Mouse (Mus musculus): ENCODE results near the gene Gtpbp1. TPM values are rescaled to one million over a fixed set of nuclear protein-coding genes. Genes with fewer than 3 reads are reported as not detected.

The Gtpbp1 gene
- polyA plus RNA-seq, 1 experiment from 2014 or later = 28.2 TPM

GRCm38 (mm10) chr15:79763601-79764246, 73.1 kb downstream of the Gtpbp1 start:
- WGBS = 82% methylated on average over 7 of the region's 7 CpGs
- no peak overlapping the region for H3K4me2 ChIP-seq
- no peak overlapping the region for H3K4me3 ChIP-seq (replicated peaks)
- H3K9ac ChIP-seq = no peak overlapping the region
- peaks cover 5% of the 10 kb centered on the region; the same call in 1 of the 2 replicates for H3K4me1 ChIP-seq
- H3K9me3 ChIP-seq = no peaks in the 10 kb centered on the region
- no peaks in the 10 kb centered on the region for H3K27me3 ChIP-seq (replicated peaks)
- peaks cover 5% of the 10 kb centered on the region for H3K36me3 ChIP-seq
- no peak overlapping the region for H3K27ac ChIP-seq
- ATAC-seq (ENCODE audit: insufficient read depth, low FRiP score, low read depth) = 0 out of 2 replicates have a peak, but pooled peaks have one; percentile 4

DNA sequence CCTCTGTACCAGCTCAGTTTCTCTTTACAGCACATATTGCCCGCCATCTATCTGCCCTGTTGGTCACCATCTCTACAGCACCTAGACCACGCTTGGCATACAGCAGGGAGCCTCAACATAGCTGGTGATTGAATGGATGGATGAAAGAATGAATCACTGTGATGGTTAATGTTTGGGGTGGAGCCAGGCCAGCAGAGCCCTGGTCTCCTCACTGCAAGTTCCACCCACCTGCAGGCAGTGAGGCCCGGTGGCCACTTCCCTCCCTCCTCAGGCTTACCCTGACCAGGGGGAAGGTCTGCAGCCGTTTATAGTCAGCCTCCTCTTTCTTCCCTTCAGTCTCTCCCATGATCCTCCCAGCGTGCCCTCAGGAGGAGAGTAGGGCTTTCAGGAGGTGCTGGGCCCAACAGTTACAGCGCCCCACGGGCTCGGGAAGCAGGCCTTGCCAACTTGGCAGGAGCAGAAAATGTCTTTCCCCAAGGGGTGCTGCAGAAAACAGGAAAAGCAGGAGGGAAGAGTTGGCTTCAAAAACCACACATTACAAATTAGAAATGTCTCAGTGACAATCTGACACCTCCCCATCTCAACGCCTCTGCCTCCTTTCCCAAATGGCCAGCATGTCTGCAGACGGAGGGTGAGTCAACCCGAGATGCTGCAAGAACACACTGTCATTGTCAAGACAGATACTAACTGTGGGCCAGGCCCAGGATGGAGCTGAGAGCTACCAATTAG, 74.1 kb downstream of the Gtpbp1 start:
- Histone ChIP-seq H3K27me3 (replicated peaks) (no peaks in the 10 kb centered on the region), H3K9me3 (no peaks in the 10 kb centered on the region)

DNA sequence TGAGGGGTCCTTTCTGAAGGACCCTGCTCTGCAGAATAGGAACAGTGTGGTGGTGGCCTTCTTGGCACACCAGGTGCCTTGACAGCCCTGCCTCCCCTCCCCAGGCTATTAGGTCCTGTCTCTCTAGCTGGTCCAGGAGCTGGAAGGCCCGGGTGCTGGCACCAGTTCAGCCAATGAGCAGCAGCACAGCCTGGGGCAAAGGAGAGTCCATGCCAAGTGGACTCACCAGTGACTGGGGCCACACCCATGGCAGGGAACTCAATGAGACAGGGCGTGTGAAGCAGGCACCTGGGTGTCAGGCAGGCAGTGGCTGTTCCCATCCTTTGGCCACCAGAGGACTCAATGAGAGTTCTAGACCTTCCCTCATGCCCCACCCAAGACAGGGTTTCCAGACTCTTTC, 74.7 kb downstream of the Gtpbp1 start:
- no peaks in the 10 kb centered on the region for H3K27me3 ChIP-seq (replicated peaks)
- no peaks in the 10 kb centered on the region for H3K9me3 ChIP-seq
- H3K36me3 ChIP-seq = peaks cover 5% of the 10 kb centered on the region
- no peak for ATAC-seq (ENCODE audit: insufficient read depth, low FRiP score, low read depth)
- no peak overlapping the region for H3K9ac ChIP-seq
- peaks cover 5% of the 10 kb centered on the region; the same call in 1 of the 2 replicates for H3K4me1 ChIP-seq
- 77% methylated on average over 2 of the region's 2 CpGs for WGBS
- no peak overlapping the region for H3K4me3 ChIP-seq (replicated peaks)
- H3K27ac ChIP-seq = no peak overlapping the region
- no peak overlapping the region for H3K4me2 ChIP-seq

More for the DNA sequence above, 74.1 kb downstream of the Gtpbp1 start:
- H3K36me3 ChIP-seq = peaks cover 5% of the 10 kb centered on the region
- ATAC-seq (ENCODE audit: insufficient read depth, low FRiP score, low read depth) = no peak
- H3K27ac ChIP-seq = no peak overlapping the region
- no peak overlapping the region for H3K4me2 ChIP-seq
- H3K9ac ChIP-seq = no peak overlapping the region
- 73% methylated on average over 11 of the region's 11 CpGs for WGBS
- H3K4me1 ChIP-seq = peaks cover 5% of the 10 kb centered on the region; the same call in 1 of the 2 replicates
- no peak overlapping the region for H3K4me3 ChIP-seq (replicated peaks)

GRCm38 (mm10) chr15:79766168-79766567, 75.5 kb downstream of the Gtpbp1 start:
- Histone ChIP-seq H3K27ac (no peak overlapping the region), H3K4me1 (peaks cover 12% of the 10 kb centered on the region; the same call in 1 of the 2 replicates), H3K9me3 (no peaks in the 10 kb centered on the region), H3K36me3 (peaks cover 5% of the 10 kb centered on the region), H3K27me3 (replicated peaks) (no peaks in the 10 kb centered on the region), H3K4me2 (no peak overlapping the region), H3K9ac (no peak overlapping the region), H3K4me3 (replicated peaks) (no peak overlapping the region)
- ATAC-seq (ENCODE audit: insufficient read depth, low FRiP score, low read depth) = no peak
- WGBS = 64% methylated on average over 9 of the region's 10 CpGs

GRCm38 (mm10) chr15:79766586-79767071, 76.0 kb downstream of the Gtpbp1 start:
- peaks cover 14% of the 10 kb centered on the region; the same call in 1 of the 2 replicates for H3K4me1 ChIP-seq
- no peak overlapping the region for H3K4me2 ChIP-seq
- ATAC-seq (ENCODE audit: insufficient read depth, low FRiP score, low read depth) = no peak
- peaks cover 5% of the 10 kb centered on the region for H3K36me3 ChIP-seq
- H3K27me3 ChIP-seq (replicated peaks) = no peaks in the 10 kb centered on the region
- 71% methylated on average over 10 of the region's 10 CpGs for WGBS
- no peaks in the 10 kb centered on the region for H3K9me3 ChIP-seq
- no peak overlapping the region for H3K27ac ChIP-seq
- no peak overlapping the region for H3K9ac ChIP-seq
- H3K4me3 ChIP-seq (replicated peaks) = no peak overlapping the region

DNA sequence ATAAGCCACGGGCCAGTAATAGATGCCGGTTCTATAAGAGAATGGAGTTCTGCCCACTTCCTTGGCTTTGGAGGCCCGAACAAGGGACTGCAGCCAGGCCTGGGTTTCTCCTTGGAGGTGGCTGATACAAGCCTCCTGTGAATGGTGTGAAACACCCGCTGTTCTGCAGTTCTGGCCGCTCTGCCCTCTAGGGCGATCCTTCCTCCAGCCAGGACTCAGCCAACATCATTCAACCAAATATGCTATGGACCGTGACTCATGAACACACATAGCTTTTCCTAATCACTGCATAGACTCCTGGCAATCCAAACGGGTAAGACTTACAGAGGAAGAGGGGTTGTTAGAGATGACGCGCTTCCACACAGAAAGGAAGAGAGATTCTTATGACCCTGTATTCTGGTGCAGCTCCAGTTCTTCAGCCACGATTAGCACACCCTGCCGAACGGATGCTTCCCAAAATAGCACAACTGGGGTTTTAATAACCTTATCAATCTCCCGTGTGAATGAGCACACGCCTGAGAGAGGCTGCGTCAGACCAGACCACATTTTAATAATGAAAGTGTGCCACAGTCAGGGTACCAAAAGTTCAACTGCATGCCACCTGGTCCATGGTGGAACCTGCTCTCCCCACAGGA, 76.8 kb downstream of the Gtpbp1 start:
- Histone ChIP-seq H3K9ac (no peak overlapping the region), H3K4me3 (replicated peaks) (no peak overlapping the region), H3K36me3 (peaks cover 5% of the 10 kb centered on the region), H3K27me3 (replicated peaks) (no peaks in the 10 kb centered on the region), H3K27ac (no peak overlapping the region), H3K9me3 (no peaks in the 10 kb centered on the region), H3K4me1 (peaks cover 14% of the 10 kb centered on the region; the same call in 1 of the 2 replicates), H3K4me2 (no peak overlapping the region)
- 75% methylated on average over 16 of the region's 16 CpGs for WGBS
- no peak for ATAC-seq (ENCODE audit: insufficient read depth, low FRiP score, low read depth)

DNA sequence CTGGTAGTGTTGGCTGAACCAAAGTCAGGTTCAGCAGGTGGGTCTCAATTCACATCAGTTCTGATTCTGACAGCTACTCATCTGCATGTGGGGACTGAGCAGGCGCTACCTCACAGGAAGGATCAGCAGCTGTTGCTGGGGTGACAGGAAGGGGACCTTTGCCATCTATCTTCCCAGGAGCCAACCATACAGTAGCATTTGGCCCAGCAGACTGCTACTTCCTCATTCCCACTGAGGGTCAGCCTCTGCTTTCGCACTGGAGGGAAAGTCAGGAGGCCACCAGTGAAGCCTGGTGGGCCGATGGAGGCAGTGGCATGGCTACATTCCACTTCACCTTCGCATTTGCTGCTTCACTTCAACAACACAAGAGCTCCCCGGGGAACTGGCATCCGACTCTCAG, 77.7 kb downstream of the Gtpbp1 start:
- Histone ChIP-seq H3K9ac (no peak overlapping the region), H3K9me3 (no peaks in the 10 kb centered on the region), H3K36me3 (peaks cover 3% of the 10 kb centered on the region; the same call in 1 of the 2 replicates), H3K4me1 (peaks cover 16% of the 10 kb centered on the region), H3K27me3 (replicated peaks) (no peaks in the 10 kb centered on the region), H3K27ac (no peak overlapping the region), H3K4me3 (replicated peaks) (no peak overlapping the region), H3K4me2 (no peak overlapping the region)
- ATAC-seq (ENCODE audit: insufficient read depth, low FRiP score, low read depth) = no peak
- WGBS = 66% methylated on average over 6 of the region's 6 CpGs

- no peaks in the 10 kb centered on the region for H3K27me3 ChIP-seq (replicated peaks)
- WGBS = 77% methylated on average over 21 of the region's 21 CpGs
Observed at GRCm38 (mm10) chr15:79770629-79771240, 80.1 kb downstream of the Gtpbp1 start.

More at GRCm38 (mm10) chr15:79770629-79771240, 80.1 kb downstream of the Gtpbp1 start:
- H3K4me2 ChIP-seq = no peak overlapping the region
- no peaks in the 10 kb centered on the region for H3K36me3 ChIP-seq
- no peak overlapping the region for H3K9ac ChIP-seq
- peaks cover 22% of the 10 kb centered on the region for H3K4me1 ChIP-seq
- no peak overlapping the region for H3K4me3 ChIP-seq (replicated peaks)
- no peaks in the 10 kb centered on the region for H3K9me3 ChIP-seq
- no peak for ATAC-seq (ENCODE audit: insufficient read depth, low FRiP score, low read depth)
- H3K27ac ChIP-seq = no peak overlapping the region

Other genes starting within 250 kb of the Gtpbp1 start
- 63.7 and 66.0 TPM in 2 replicates for gene Csnk1e, start 235.3 kb upstream of the Gtpbp1 start, polyA plus RNA-seq (2015; fragmentation: Nextera tagmentation; extraction: Ambion mirVana)
- gene Kcnj4, start 185.6 kb upstream of the Gtpbp1 start, polyA plus RNA-seq (2015; fragmentation: Nextera tagmentation; extraction: Ambion mirVana) = 0.05 TPM in 1 of 2 replicates, not detected in the other
- gene Kdelr3, start 174.4 kb upstream of the Gtpbp1 start, polyA plus RNA-seq (2015; fragmentation: Nextera tagmentation; extraction: Ambion mirVana) = 96.2 and 98.2 TPM in 2 replicates
- gene Ddx17, start 144.1 kb upstream of the Gtpbp1 start, polyA plus RNA-seq (2015; fragmentation: Nextera tagmentation; extraction: Ambion mirVana) = 48.5 and 51.4 TPM in 2 replicates
- gene Dmc1, start 85.7 kb upstream of the Gtpbp1 start, polyA plus RNA-seq (2015; fragmentation: Nextera tagmentation; extraction: Ambion mirVana) = 2.8 TPM in 2 replicates
- 1.3 and 1.4 TPM in 2 replicates for gene Fam227a, start 31.9 kb upstream of the Gtpbp1 start, polyA plus RNA-seq (2015; fragmentation: Nextera tagmentation; extraction: Ambion mirVana)
- 41.4 and 42.2 TPM in 2 replicates for gene Cby1, start 31.6 kb upstream of the Gtpbp1 start, polyA plus RNA-seq (2015; fragmentation: Nextera tagmentation; extraction: Ambion mirVana)
- 227 and 254 TPM in 2 replicates for gene Tomm22, start 20.0 kb upstream of the Gtpbp1 start, polyA plus RNA-seq (2015; fragmentation: Nextera tagmentation; extraction: Ambion mirVana)
- gene Josd1, start 2.9 kb upstream of the Gtpbp1 start, polyA plus RNA-seq (2015; fragmentation: Nextera tagmentation; extraction: Ambion mirVana) = 21.2 and 22.0 TPM in 2 replicates
- 4.9 and 5.1 TPM in 2 replicates for gene Sun2, start 51.7 kb downstream of the Gtpbp1 start, polyA plus RNA-seq (2015; fragmentation: Nextera tagmentation; extraction: Ambion mirVana)
- gene Dnal4, start 87.0 kb downstream of the Gtpbp1 start, polyA plus RNA-seq (2015; fragmentation: Nextera tagmentation; extraction: Ambion mirVana) = 44.4 and 50.4 TPM in 2 replicates
- 4.5 and 4.8 TPM in 2 replicates for gene Nptxr, start 113.9 kb downstream of the Gtpbp1 start, polyA plus RNA-seq (2015; fragmentation: Nextera tagmentation; extraction: Ambion mirVana)
- gene Npcd, start 143.4 kb downstream of the Gtpbp1 start, polyA plus RNA-seq (2015; fragmentation: Nextera tagmentation; extraction: Ambion mirVana) = not detected in 2 replicates
- 62.6 and 68.0 TPM in 2 replicates for gene Cbx6, start 143.8 kb downstream of the Gtpbp1 start, polyA plus RNA-seq (2015; fragmentation: Nextera tagmentation; extraction: Ambion mirVana)
- gene Apobec3, start 200.8 kb downstream of the Gtpbp1 start, polyA plus RNA-seq (2015; fragmentation: Nextera tagmentation; extraction: Ambion mirVana) = 22.4 and 26.5 TPM in 2 replicates